Mouse (Mus musculus) limb, embryonic 15.5 days (tissue): Measurements from ENCODE around the gene Rnf4. TPM values are rescaled to one million over a fixed set of nuclear protein-coding genes. Genes with fewer than 3 reads are reported as not detected.

ENCODE experiments used
- ATAC-seq: fragments of 200-750 bp; cut with Nextera tagmentation; 2 replicates; pipeline ENCODE4 v1.8.0; 2017; ENCODE audit warnings: low read depth, moderate TSS enrichment; ENCODE audit not compliant: insufficient number of reproducible peaks, low FRiP score, low TSS enrichment
- H3K27ac ChIP-seq: fragments of 300-500 bp; sonication (generic); 2 replicates; pipeline ENCODE4 v1.5.1; 2015; ENCODE audit warnings: moderate library complexity, mild to moderate bottlenecking, inconsistent platforms
- H3K27me3 ChIP-seq: fragments of 300-500 bp; sonication (generic); 2 replicates; pipeline ENCODE4 v1.6.1; 2015; ENCODE audit warnings: inconsistent platforms
- H3K36me3 ChIP-seq: fragments of 300-500 bp; sonication (generic); 2 replicates; pipeline ENCODE4 v1.6.1; 2015; ENCODE audit warnings: inconsistent platforms
- H3K4me1 ChIP-seq: fragments of 300-500 bp; sonication (generic); 2 replicates; pipeline ENCODE4 v1.6.1; 2015; ENCODE audit warnings: inconsistent platforms
- H3K4me2 ChIP-seq: fragments of 300-500 bp; sonication (generic); 2 replicates; pipeline ENCODE4 v1.6.1; 2015; ENCODE audit warnings: mild to moderate bottlenecking, inconsistent platforms
- H3K4me3 ChIP-seq: fragments of 300-500 bp; sonication (generic); 2 replicates; pipeline ENCODE4 v1.5.1; 2015; ENCODE audit warnings: mild to moderate bottlenecking, inconsistent platforms
- H3K9ac ChIP-seq: fragments of 300-500 bp; sonication (generic); 2 replicates; pipeline ENCODE4 v1.6.1; 2015; ENCODE audit warnings: inconsistent platforms
- H3K9me3 ChIP-seq: fragments of 300-500 bp; sonication (generic); 2 replicates; pipeline ENCODE4 v1.6.1; 2016; ENCODE audit warnings: inconsistent platforms
- WGBS: fragments of 180-500 bp; shearing (Covaris S2); methylation state at CpG from one replicate; pipeline ENCODE4 v1.1.7; 2015; 5-methylcytosine and 5-hydroxymethylcytosine counted together
- polyA plus RNA-seq: library from polyadenylated mRNA; unstranded; fragments of >200 nt; fragmentation: Nextera tagmentation; extraction: Ambion mirVana; gene quantifications from 2 replicates; pipeline ENCODE4 v1.2.1, GENCODE M21; 2015

Rnf4 gene
- 151 and 157 TPM in 2 replicates for polyA plus RNA-seq

- peak within 1 kb of the TSS; percentile 72 for H3K4me2 ChIP-seq
- H3K9me3 ChIP-seq, result no peaks in the 10 kb centered on the region
- peak within 1 kb of the TSS; percentile 86 for H3K9ac ChIP-seq
- peaks cover 19% of the 10 kb centered on the region for H3K4me1 ChIP-seq
- peak; percentile 96 for ATAC-seq
- peak within 1 kb of the TSS; percentile 94 for H3K4me3 ChIP-seq
- no peaks in the 10 kb centered on the region for H3K36me3 ChIP-seq
- H3K27me3 ChIP-seq, result no peaks in the 10 kb centered on the region
- H3K27ac ChIP-seq, result peak within 1 kb of the TSS; percentile 91
- WGBS, result under 1% methylated on average over 67 of the region's 67 CpGs
These were observed at the start of gene Rnf4 for GRCm38 (mm10) chr5:34336097-34336774. Gene Rnf4 (plus strand): TSS chr5:34336289.

GRCm38 (mm10) chr5:34286516-34286915 is 49.6 kb upstream of the Rnf4 start:
- Histone ChIP-seq H3K9ac (no peak overlapping the region), H3K36me3 (no peaks in the 10 kb centered on the region), H3K27me3 (peaks cover 82% of the 10 kb centered on the region), H3K4me3 (peak overlapping the region; percentile 60; the same call in 1 of the 2 replicates), H3K4me1 (peaks cover 24% of the 10 kb centered on the region), H3K4me2 (peak overlapping the region; percentile 97; the same call in 1 of the 2 replicates), H3K27ac (no peak overlapping the region), H3K9me3 (no peaks in the 10 kb centered on the region)
- WGBS, result 2% methylated on average over 11 of the region's 11 CpGs
- ATAC-seq, result no peak

- H3K27ac ChIP-seq, result no peak overlapping the region
- peaks cover 77% of the 10 kb centered on the region for H3K27me3 ChIP-seq
- peak overlapping the region; percentile 97 for H3K4me2 ChIP-seq
- H3K9me3 ChIP-seq, result no peaks in the 10 kb centered on the region
- peaks cover 24% of the 10 kb centered on the region for H3K4me1 ChIP-seq
- H3K4me3 ChIP-seq, result peak overlapping the region; percentile 60
- no peak for ATAC-seq
- no peak overlapping the region for H3K9ac ChIP-seq
- H3K36me3 ChIP-seq, result no peaks in the 10 kb centered on the region
- WGBS, result 1% methylated on average over 54 of the region's 54 CpGs
These were observed 48.9 kb upstream of the Rnf4 start for GRCm38 (mm10) chr5:34287001-34287837.

GRCm38 (mm10) chr5:34287838-34288145 is 48.3 kb upstream of the Rnf4 start:
- Histone ChIP-seq H3K9ac (0 out of 2 replicates have a peak overlapping the region, but pooled peaks have one; percentile 1), H3K4me1 (peaks cover 24% of the 10 kb centered on the region), H3K9me3 (no peaks in the 10 kb centered on the region), H3K27me3 (peaks cover 80% of the 10 kb centered on the region), H3K36me3 (no peaks in the 10 kb centered on the region), H3K4me2 (peak overlapping the region; percentile 97), H3K4me3 (peak overlapping the region; percentile 60), H3K27ac (no peak overlapping the region)
- 2% methylated on average over 18 of the region's 18 CpGs for WGBS
- no peak for ATAC-seq

GRCm38 (mm10) chr5:34288154-34288716 is 47.9 kb upstream of the Rnf4 start, which contains the start of the genes Zfyve28 and Cfap99:
Gene Zfyve28 (minus strand): TSS chr5:34288449.
Gene Cfap99 (plus strand): TSS chr5:34288600.
- Histone ChIP-seq H3K9ac (0 out of 2 replicates have a peak within 1 kb of the TSS, but pooled peaks have one; percentile 1), H3K9me3 (no peaks in the 10 kb centered on the region), H3K27ac (no peak within 1 kb of the TSS), H3K27me3 (peaks cover 77% of the 10 kb centered on the region), H3K4me2 (peak within 1 kb of the TSS; percentile 97), H3K36me3 (no peaks in the 10 kb centered on the region), H3K4me1 (peaks cover 24% of the 10 kb centered on the region), H3K4me3 (peak within 1 kb of the TSS; percentile 60)
- peak; percentile 91 for ATAC-seq
- WGBS, result 0% methylated on average over 75 of the region's 83 CpGs

GRCm38 (mm10) chr5:34289286-34289685 is 46.8 kb upstream of the Rnf4 start:
- H3K9me3 ChIP-seq, result no peaks in the 10 kb centered on the region
- 53% methylated on average over 2 of the region's 2 CpGs for WGBS
- H3K36me3 ChIP-seq, result no peaks in the 10 kb centered on the region
- H3K27me3 ChIP-seq, result peaks cover 69% of the 10 kb centered on the region
- peaks cover 26% of the 10 kb centered on the region for H3K4me1 ChIP-seq
- H3K4me3 ChIP-seq, result no peak overlapping the region
- no peak for ATAC-seq
- H3K27ac ChIP-seq, result no peak overlapping the region
- no peak overlapping the region for H3K4me2 ChIP-seq
- no peak overlapping the region for H3K9ac ChIP-seq

GRCm38 (mm10) chr5:34293363-34293762 is 42.7 kb upstream of the Rnf4 start:
- peaks cover 6% of the 10 kb centered on the region for H3K4me1 ChIP-seq
- no peak overlapping the region for H3K4me3 ChIP-seq
- WGBS, result 75% methylated on average over 6 of the region's 6 CpGs
- no peaks in the 10 kb centered on the region for H3K36me3 ChIP-seq
- H3K9me3 ChIP-seq, result no peaks in the 10 kb centered on the region
- H3K27ac ChIP-seq, result no peak overlapping the region
- ATAC-seq, result no peak
- H3K4me2 ChIP-seq, result no peak overlapping the region
- no peak overlapping the region for H3K9ac ChIP-seq
- peaks cover 32% of the 10 kb centered on the region for H3K27me3 ChIP-seq

GRCm38 (mm10) chr5:34294696-34295095 is 41.4 kb upstream of the Rnf4 start:
- Histone ChIP-seq H3K9me3 (no peaks in the 10 kb centered on the region), H3K27ac (no peak overlapping the region), H3K27me3 (peaks cover 25% of the 10 kb centered on the region), H3K9ac (no peak overlapping the region), H3K36me3 (no peaks in the 10 kb centered on the region), H3K4me2 (no peak overlapping the region), H3K4me1 (0 out of 2 replicates have a peak, but pooled peaks cover 3% of the 10 kb centered on the region), H3K4me3 (no peak overlapping the region)
- ATAC-seq, result no peak
- 39% methylated on average over 2 of the region's 2 CpGs for WGBS

GRCm38 (mm10) chr5:34295141-34295540 is 40.9 kb upstream of the Rnf4 start:
- WGBS, result 94% methylated on average over 2 of the region's 2 CpGs
- no peak overlapping the region for H3K27ac ChIP-seq
- no peaks in the 10 kb centered on the region for H3K36me3 ChIP-seq
- H3K4me3 ChIP-seq, result no peak overlapping the region
- peaks cover 25% of the 10 kb centered on the region; the same call in 1 of the 2 replicates for H3K27me3 ChIP-seq
- H3K9ac ChIP-seq, result no peak overlapping the region
- ATAC-seq, result no peak
- H3K4me1 ChIP-seq, result 0 out of 2 replicates have a peak, but pooled peaks cover 3% of the 10 kb centered on the region
- no peak overlapping the region for H3K4me2 ChIP-seq
- H3K9me3 ChIP-seq, result no peaks in the 10 kb centered on the region

- Histone ChIP-seq H3K9me3 (no peaks in the 10 kb centered on the region), H3K4me3 (no peak overlapping the region), H3K36me3 (no peaks in the 10 kb centered on the region), H3K27me3 (0 out of 2 replicates have a peak, but pooled peaks cover 10% of the 10 kb centered on the region), H3K4me2 (no peak overlapping the region), H3K9ac (no peak overlapping the region), H3K27ac (no peak overlapping the region), H3K4me1 (0 out of 2 replicates have a peak, but pooled peaks cover 3% of the 10 kb centered on the region)
- ATAC-seq, result no peak
- WGBS, result 39% methylated on average over 4 of the region's 4 CpGs
These were observed 38.0 kb upstream of the Rnf4 start for GRCm38 (mm10) chr5:34298061-34298460.

GRCm38 (mm10) chr5:34298937-34299535 is 37.1 kb upstream of the Rnf4 start:
- Histone ChIP-seq H3K27me3 (0 out of 2 replicates have a peak, but pooled peaks cover 10% of the 10 kb centered on the region), H3K4me2 (no peak overlapping the region), H3K27ac (no peak overlapping the region), H3K4me1 (0 out of 2 replicates have a peak, but pooled peaks cover 2% of the 10 kb centered on the region), H3K9ac (no peak overlapping the region), H3K36me3 (no peaks in the 10 kb centered on the region), H3K4me3 (no peak overlapping the region), H3K9me3 (no peaks in the 10 kb centered on the region)
- no peak for ATAC-seq
- 80% methylated on average over 10 of the region's 10 CpGs for WGBS
